ENCODE assay signal across 12 mouse cellular contexts in the genomic region with DNA sequence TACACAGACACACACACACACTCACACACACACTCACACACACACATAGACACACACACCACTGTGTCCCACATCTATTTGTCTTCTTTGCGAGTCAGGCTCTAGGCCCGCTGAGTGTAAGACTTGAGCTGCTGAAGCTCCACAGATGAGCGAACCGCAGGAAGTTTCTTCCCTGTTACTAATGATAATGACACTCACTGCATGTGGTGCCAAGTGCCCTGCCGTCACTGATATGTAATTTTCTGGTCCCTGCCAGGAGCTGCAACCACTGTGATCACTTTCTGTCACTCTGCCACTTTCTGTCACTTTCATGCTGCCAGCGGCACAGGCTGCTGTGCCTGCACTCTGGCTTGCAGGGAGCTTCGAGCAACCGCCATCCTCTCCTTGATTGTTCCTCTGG. TPM values are rescaled to one million over a fixed set of nuclear protein-coding genes. Genes with fewer than 3 reads are reported as not detected.
DNase-seq lines count a peak whose midpoint lies in the region; ATAC-seq and TF ChIP-seq lines count a peak whose summit lies in the region.
"Had no signal": no experiment of that assay in that cellular context is flagged by ENCODE, and none has a peak within 500 bp of the region (broad histone marks: within the 10 kb centered on the region; RNA-seq: fewer than 3 reads in every experiment).

No protein-coding gene starts in this region.

- no peak for TF ChIP-seq POLR2A in liver, adult 2 months (IDR thresholded peaks at IDR 0.05; ENCODE audit: extremely low read depth, insufficient read depth, low read length)

- no peak overlapping the region for H3K4me2 ChIP-seq in hindbrain, postnatal 0 days (ENCODE audit: low read depth, low read length)
- H3K4me2 ChIP-seq: intestine, embryonic 15.5 days; liver, embryonic 15.5 days had no signal

- H3K36me3 ChIP-seq in liver, adult 2 months (ENCODE audit: control insufficient read depth, insufficient read depth, low read length), result no peaks in the 10 kb centered on the region
- no peaks in the 10 kb centered on the region for H3K36me3 ChIP-seq in hindbrain, postnatal 0 days (ENCODE audit: insufficient read depth, low read length)
- H3K36me3 ChIP-seq: intestine, embryonic 15.5 days; liver, embryonic 15.5 days had no signal

- H3K9me3 ChIP-seq in hindbrain, postnatal 0 days (ENCODE audit: low read length), result no peaks in the 10 kb centered on the region
- H3K9me3 ChIP-seq: intestine, embryonic 15.5 days; liver, embryonic 15.5 days had no signal

- TF ChIP-seq CTCF in liver, adult 2 months (IDR thresholded peaks at IDR 0.05; ENCODE audit: low read depth, low read length), result no peak
- TF ChIP-seq CTCF in hindbrain, postnatal 0 days (IDR thresholded peaks at IDR 0.05; ENCODE audit: low read depth), result no peak

- WGBS in liver, adult 2 months, result 22% methylated on average over 8 of the region's 8 CpGs
- WGBS in hindbrain, postnatal 0 days, result 29% methylated on average over 8 of the region's 8 CpGs

- H3K79me2 ChIP-seq in liver, adult 2 months (ENCODE audit: control insufficient read depth, insufficient read depth, low read length), result no peaks in the 10 kb centered on the region

- ATAC-seq in hindbrain, postnatal 0 days, result peak; percentile 71
- ATAC-seq: intestine, embryonic 15.5 days had no signal

- H3K4me1 ChIP-seq in liver, adult 2 months (ENCODE audit: control insufficient read depth, insufficient read depth, low read length), result peaks cover 23% of the 10 kb centered on the region
- peaks cover 7% of the 10 kb centered on the region; the same call in 1 of the 2 replicates for H3K4me1 ChIP-seq in hindbrain, postnatal 0 days (ENCODE audit: insufficient read depth, low read length)
- H3K4me1 ChIP-seq: intestine, embryonic 15.5 days had no signal

- H3K27ac ChIP-seq in liver, adult 2 months (replicated peaks; ENCODE audit: insufficient read depth, low read depth, low read length), result peak overlapping the region; percentile 43
- H3K27ac ChIP-seq in hindbrain, postnatal 0 days, result peak overlapping the region; percentile 41; the same call in 1 of the 2 replicates
- H3K27ac ChIP-seq: intestine, embryonic 15.5 days; liver, embryonic 15.5 days; macrophage had no signal

- H3K27me3 ChIP-seq in liver, adult 2 months (ENCODE audit: control insufficient read depth, insufficient read depth, low read length), result no peaks in the 10 kb centered on the region
- peaks cover 13% of the 10 kb centered on the region for H3K27me3 ChIP-seq in hindbrain, postnatal 0 days (ENCODE audit: insufficient read depth, low read length)

- intact Hi-C loops in gastrocnemius, postnatal 14 days (cut with DNase I; ENCODE audit: low total_unique reads), result no loop called here

- H3K4me3 ChIP-seq in liver, adult 2 months (ENCODE audit: insufficient read depth, low read depth, low read length), result no peak overlapping the region
- no peak overlapping the region for H3K4me3 ChIP-seq in hindbrain, postnatal 0 days (ENCODE audit: low read length)
- H3K4me3 ChIP-seq: intestine, embryonic 15.5 days; liver, embryonic 15.5 days had no signal

- H3K9ac ChIP-seq in liver, adult 2 months (ENCODE audit: low read depth, low read length), result peak overlapping the region; percentile 10
- no peak overlapping the region for H3K9ac ChIP-seq in hindbrain, postnatal 0 days (replicated peaks; ENCODE audit: low read length)
- H3K9ac ChIP-seq: intestine, embryonic 15.5 days; liver, embryonic 15.5 days had no signal

- peak; percentile 49 for DNase-seq in adrenal gland, adult 2 months
- no peak for DNase-seq in adrenal gland, adult 8-10 months
- DNase-seq in gastrocnemius, postnatal 14 days, result peak; percentile 24
- no peak for DNase-seq in gastrocnemius, adult 8-10 months (ENCODE audit: low spot score in 2 of 2)
- DNase-seq in liver, adult 2 months (ENCODE audit: extremely low read depth, low read depth, low spot score), result peak; percentile 93
- no peak for DNase-seq in liver
- peak; percentile 84 for DNase-seq in hindbrain, postnatal 0 days (ENCODE audit: low spot score)
- no peak for DNase-seq in ovary, postnatal 14 days (ENCODE audit: low spot score)
- DNase-seq: right cerebral cortex, adult 18-20 months had no signal

RNA-seq across cellular contexts. Expression of gene Chrdl2, which starts 6.1 kb away (rescaled TPM):
- total RNA-seq in adrenal gland, adult 2 months (2021), result not detected
- polyA plus RNA-seq in adrenal gland, adult 2 months (2012; rRNA removed), result 0.33 TPM in 1 of 2 replicates, not detected in the other
- not detected for total RNA-seq in adrenal gland, adult 8-10 months (2022)
- 1 to 10 TPM; 1.5 to 3.0 TPM for total RNA-seq in gastrocnemius, postnatal 14 days (2021)
- 1 to 10 TPM; 1.0 to 1.5 (median 1.2) TPM for total RNA-seq in gastrocnemius, adult 8-10 months (2022)
- not detected in 2 replicates for total RNA-seq in liver, adult 2 months (2014; rRNA removed)
- 0.05 TPM in 1 of 2 replicates, not detected in the other for polyA plus RNA-seq in liver, adult 2 months (2012; rRNA removed)
- total RNA-seq in hindbrain, postnatal 0 days (2014; rRNA removed), result 0.43 and 1.8 TPM in 2 replicates
- 1.8 and 2.2 TPM in 2 replicates for polyA plus RNA-seq in hindbrain, postnatal 0 days (2015; fragmentation: Nextera tagmentation; extraction: Ambion mirVana)
- polyA plus RNA-seq: liver, embryonic 15.5 days; macrophage had no signal

RNA-seq across cellular contexts. Expression of gene Rnf169, which starts 31.8 kb away (rescaled TPM):
- total RNA-seq in adrenal gland, adult 2 months (2021), result 10 to 100 TPM; 13.0 to 13.8 TPM
- 3.7 and 5.0 TPM in 2 replicates for polyA plus RNA-seq in adrenal gland, adult 2 months (2012; rRNA removed)
- 10 to 100 TPM; 17.0 to 25.7 (median 19.9) TPM for total RNA-seq in adrenal gland, adult 8-10 months (2022)
- total RNA-seq in gastrocnemius, postnatal 14 days (2021), result 1 to 10 TPM; 6.4 to 7.4 TPM
- total RNA-seq in gastrocnemius, adult 8-10 months (2022), result 1 to 10 TPM; 5.3 to 6.3 (median 5.5) TPM
- total RNA-seq in liver, adult 2 months (2014; rRNA removed), result 27.6 and 31.5 TPM in 2 replicates
- polyA plus RNA-seq in liver, adult 2 months (2012; rRNA removed), result 5.6 and 6.5 TPM in 2 replicates
- 13.9 and 14.2 TPM in 2 replicates for total RNA-seq in hindbrain, postnatal 0 days (2014; rRNA removed)
- 2.6 and 2.7 TPM in 2 replicates for polyA plus RNA-seq in hindbrain, postnatal 0 days (2015; fragmentation: Nextera tagmentation; extraction: Ambion mirVana)

Comparison
In these comparisons a context has a peak if more than half of its experiments do, and no peak if none do; other contexts are left out.
1. DNase-seq: peak in adrenal gland, adult 2 months (single experiment), gastrocnemius, postnatal 14 days (single experiment), liver, adult 2 months (single experiment) and hindbrain, postnatal 0 days (single experiment); none in adrenal gland, adult 8-10 months (single experiment), gastrocnemius, adult 8-10 months (0 of 2), liver (single experiment) and ovary, postnatal 14 days (single experiment).